Mouse (Mus musculus) thymus, postnatal 36 days (tissue): ENCODE measurements around the gene Otulin.

Experiments
- DNase-seq, 2 experiments: peaks; one replicate each; pipeline ENCODE4 v3.0.0; 2022; ENCODE audit warnings: mixed read lengths in 2 of 2

Otulin gene

GRCm38 (mm10) chr15:27548110-27548509, 82.4 kb downstream of the Otulin start:
- no peak for DNase-seq

GRCm38 (mm10) chr15:27545203-27545602, 85.3 kb downstream of the Otulin start:
- DNase-seq, result no peak

- no peak for DNase-seq
Measured at GRCm38 (mm10) chr15:27539745-27540144, 90.7 kb downstream of the Otulin start.

- DNase-seq, result no peak
Measured at GRCm38 (mm10) chr15:27537519-27538223, 92.8 kb downstream of the Otulin start.

- no peak for DNase-seq
Measured at GRCm38 (mm10) chr15:27536771-27537170, 93.7 kb downstream of the Otulin start.

- DNase-seq, result no peak
Measured at GRCm38 (mm10) chr15:27536186-27536585, 94.3 kb downstream of the Otulin start.

- DNase-seq, result no peak
Measured at GRCm38 (mm10) chr15:27535681-27536080, 94.8 kb downstream of the Otulin start.

GRCm38 (mm10) chr15:27533036-27533435, 97.5 kb downstream of the Otulin start:
- DNase-seq, result no peak

- DNase-seq, result no peak
Measured at GRCm38 (mm10) chr15:27530023-27530422, 100.5 kb downstream of the Otulin start.

- DNase-seq, result no peak
Measured at GRCm38 (mm10) chr15:27528896-27529295, 101.6 kb downstream of the Otulin start.

GRCm38 (mm10) chr15:27525233-27526005, 105.1 kb downstream of the Otulin start:
- no peak for DNase-seq

- no peak for DNase-seq
Measured at GRCm38 (mm10) chr15:27519857-27520256, 110.6 kb downstream of the Otulin start.

GRCm38 (mm10) chr15:27518026-27518425, 112.5 kb downstream of the Otulin start:
- DNase-seq, result peak in 1 of 2 experiments; percentile 7

GRCm38 (mm10) chr15:27516927-27517326, 113.6 kb downstream of the Otulin start:
- DNase-seq, result no peak

GRCm38 (mm10) chr15:27508982-27509381, 121.5 kb downstream of the Otulin start:
- DNase-seq, result no peak

GRCm38 (mm10) chr15:27508169-27508568, 122.3 kb downstream of the Otulin start:
- no peak for DNase-seq

- DNase-seq, result no peak
Measured at GRCm38 (mm10) chr15:27506893-27507596, 123.4 kb downstream of the Otulin start.

GRCm38 (mm10) chr15:27506127-27506886, 124.2 kb downstream of the Otulin start:
- no peak for DNase-seq

GRCm38 (mm10) chr15:27503801-27504730, 126.4 kb downstream of the Otulin start:
- DNase-seq, result no peak

- DNase-seq, result no peak
Measured at GRCm38 (mm10) chr15:27503221-27503620, 127.3 kb downstream of the Otulin start.

GRCm38 (mm10) chr15:27502338-27502737, 128.2 kb downstream of the Otulin start:
- no peak for DNase-seq

- DNase-seq, result no peak
Measured at GRCm38 (mm10) chr15:27500390-27500789, 130.1 kb downstream of the Otulin start.
